Mouse (Mus musculus): ENCODE data around the gene Fra10ac1. TPM values are rescaled to one million over a fixed set of nuclear protein-coding genes. Genes with fewer than 3 reads are reported as not detected.

Fra10ac1 gene
- polyA plus RNA-seq, 1 experiment from 2014 or later, result 39.9 TPM

- H3K27me3 ChIP-seq, result no peaks in the 10 kb centered on the region
- WGBS, result 79% methylated on average over 8 of the region's 8 CpGs
Observed at GRCm38 (mm10) chr19:38249627-38250026, 25.7 kb upstream of the Fra10ac1 start.

DNA sequence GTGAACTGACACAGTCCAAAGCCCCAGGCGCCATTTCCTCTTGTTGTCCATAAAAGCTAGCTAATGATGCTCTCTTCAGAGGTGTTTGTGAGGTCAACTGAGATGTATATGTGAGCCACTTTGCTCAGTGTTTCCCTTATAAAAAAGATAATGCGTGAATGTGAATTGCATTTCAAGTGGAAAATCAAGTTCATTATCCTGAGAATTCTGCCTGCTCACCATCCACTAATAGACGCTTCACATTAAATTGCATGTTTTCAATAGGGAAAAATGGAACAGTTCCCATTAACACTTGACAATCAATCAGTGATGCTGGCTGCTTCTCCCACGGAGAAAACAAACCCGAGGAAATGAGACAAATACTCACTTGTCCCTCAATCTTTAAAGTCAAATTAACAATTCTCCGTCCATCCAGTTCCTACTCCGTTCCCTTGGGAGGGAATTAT, 22.2 kb upstream of the Fra10ac1 start:
- no peaks in the 10 kb centered on the region for H3K9me3 ChIP-seq
- H3K4me2 ChIP-seq, result no peak overlapping the region
- 38% methylated on average over 7 of the region's 7 CpGs for WGBS
- no peak overlapping the region for H3K9ac ChIP-seq
- H3K36me3 ChIP-seq, result no peaks in the 10 kb centered on the region
- no peak overlapping the region for H3K4me3 ChIP-seq
- no peaks in the 10 kb centered on the region for H3K27me3 ChIP-seq
- peak; percentile 36; the same call in 1 of the 2 replicates for ATAC-seq (ENCODE audit: low FRiP score, low read depth)
- peak overlapping the region; percentile 77 for H3K27ac ChIP-seq (replicated peaks)
- H3K4me1 ChIP-seq (replicated peaks), result peaks cover 26% of the 10 kb centered on the region

More at GRCm38 (mm10) chr19:38249627-38250026, 25.7 kb upstream of the Fra10ac1 start:
- Histone ChIP-seq H3K9ac (no peak overlapping the region), H3K4me3 (no peak overlapping the region), H3K4me1 (replicated peaks) (peaks cover 22% of the 10 kb centered on the region), H3K36me3 (no peaks in the 10 kb centered on the region), H3K27ac (replicated peaks) (no peak overlapping the region), H3K9me3 (no peaks in the 10 kb centered on the region), H3K4me2 (no peak overlapping the region)
- no peak for ATAC-seq (ENCODE audit: low FRiP score, low read depth)

DNA sequence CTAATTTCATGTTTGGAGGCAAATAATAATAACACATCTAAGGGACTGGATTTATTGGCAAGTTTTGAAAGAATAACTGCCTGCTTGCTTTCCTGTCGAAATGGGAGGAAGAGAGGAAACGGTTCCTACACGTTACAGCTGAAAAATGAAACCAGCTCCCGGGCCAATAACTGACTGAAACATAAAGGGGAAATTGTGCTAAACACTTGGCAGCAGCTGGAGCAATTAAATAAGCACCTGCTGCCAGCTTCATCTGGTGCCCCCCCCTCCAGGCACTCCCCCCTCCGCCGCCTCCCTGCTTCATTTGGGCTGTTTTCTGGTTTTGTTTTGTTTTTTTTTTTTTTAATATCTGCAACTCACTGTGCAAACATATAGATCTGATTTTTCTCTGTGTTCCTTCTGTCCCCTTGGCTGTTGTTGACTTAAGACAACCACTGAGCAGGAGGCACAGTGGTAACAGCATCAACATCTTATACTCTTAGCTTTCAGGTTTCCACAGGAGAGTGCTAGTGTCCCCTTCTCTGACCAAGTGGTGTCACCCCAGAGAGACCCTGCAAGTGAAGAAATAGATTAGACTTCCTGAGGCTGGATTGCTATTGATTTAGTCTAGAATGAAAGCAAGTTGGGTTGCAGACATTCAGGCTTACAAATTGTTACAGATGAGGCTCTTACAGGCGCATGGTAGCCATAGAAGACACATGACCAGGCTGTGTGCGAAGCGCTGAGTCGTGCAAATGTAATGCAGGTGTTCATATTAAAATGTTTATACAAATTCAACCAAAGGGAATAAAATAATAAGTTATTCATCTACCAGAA, 21.6 kb upstream of the Fra10ac1 start:
- H3K9ac ChIP-seq, result no peak overlapping the region
- peak overlapping the region; percentile 77 for H3K27ac ChIP-seq (replicated peaks)
- H3K4me3 ChIP-seq, result no peak overlapping the region
- H3K4me2 ChIP-seq, result peak overlapping the region; percentile 14
- H3K36me3 ChIP-seq, result no peaks in the 10 kb centered on the region
- no peaks in the 10 kb centered on the region for H3K9me3 ChIP-seq
- 43% methylated on average over 10 of the region's 10 CpGs for WGBS
- peak; percentile 55; the same call in 1 of the 2 replicates for ATAC-seq (ENCODE audit: low FRiP score, low read depth)
- H3K27me3 ChIP-seq, result no peaks in the 10 kb centered on the region
- peaks cover 26% of the 10 kb centered on the region for H3K4me1 ChIP-seq (replicated peaks)

DNA sequence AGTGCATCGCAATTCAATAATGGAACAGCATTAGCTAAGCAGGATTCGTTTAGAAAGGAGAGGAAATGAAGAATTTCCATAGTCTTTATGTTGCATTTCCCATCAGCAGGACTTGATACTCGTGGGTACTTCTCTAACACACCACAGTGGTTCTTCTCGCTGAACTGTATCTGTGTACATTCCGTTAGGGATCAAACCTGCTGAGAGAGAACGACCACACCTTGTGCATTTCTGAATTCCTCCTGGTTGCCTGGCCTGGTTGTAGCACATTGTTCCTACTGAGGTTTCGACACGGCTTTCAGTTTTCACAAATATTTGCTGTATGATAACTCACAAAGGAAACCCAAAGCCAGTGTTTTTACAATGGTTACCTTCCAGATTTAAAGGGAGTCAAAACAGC, 20.8 kb upstream of the Fra10ac1 start:
- Histone ChIP-seq H3K4me2 (no peak overlapping the region), H3K4me1 (replicated peaks) (peaks cover 26% of the 10 kb centered on the region), H3K27me3 (no peaks in the 10 kb centered on the region), H3K27ac (replicated peaks) (peak overlapping the region; percentile 77), H3K36me3 (no peaks in the 10 kb centered on the region), H3K9me3 (no peaks in the 10 kb centered on the region), H3K4me3 (no peak overlapping the region), H3K9ac (no peak overlapping the region)
- ATAC-seq (ENCODE audit: low FRiP score, low read depth), result no peak
- 63% methylated on average over 8 of the region's 8 CpGs for WGBS

DNA sequence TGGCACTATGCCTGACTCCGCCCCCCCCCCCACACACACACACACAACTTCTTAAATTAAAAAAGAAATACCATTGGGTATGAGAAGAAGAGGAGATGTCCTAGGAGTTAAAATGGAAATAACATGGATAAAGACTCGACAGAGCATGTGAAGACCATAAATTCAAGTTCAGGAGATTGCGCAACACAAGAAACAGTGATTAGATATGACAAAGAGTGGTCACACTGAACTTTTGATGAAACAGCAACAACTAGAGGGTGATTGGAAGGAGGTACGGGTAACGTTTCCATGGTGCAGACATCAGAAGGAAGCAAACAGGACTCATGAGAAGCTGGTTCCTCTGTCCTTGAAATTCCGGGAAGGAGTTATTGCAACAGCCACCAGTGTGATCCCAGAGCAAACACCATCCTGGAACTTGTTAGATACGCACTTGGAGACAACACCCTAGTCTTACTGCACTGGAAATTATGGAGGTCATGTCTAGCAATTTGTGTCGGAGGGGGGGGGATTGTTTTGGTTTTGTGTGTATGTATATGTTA, 18.4 kb upstream of the Fra10ac1 start:
- H3K4me1 ChIP-seq (replicated peaks), result peaks cover 38% of the 10 kb centered on the region
- WGBS, result 90% methylated on average over 8 of the region's 8 CpGs
- H3K9ac ChIP-seq, result no peak overlapping the region
- H3K27me3 ChIP-seq, result no peaks in the 10 kb centered on the region
- no peak for ATAC-seq (ENCODE audit: low FRiP score, low read depth)
- H3K4me2 ChIP-seq, result no peak overlapping the region
- H3K4me3 ChIP-seq, result no peak overlapping the region
- no peaks in the 10 kb centered on the region for H3K36me3 ChIP-seq
- H3K27ac ChIP-seq (replicated peaks), result no peak overlapping the region
- no peaks in the 10 kb centered on the region for H3K9me3 ChIP-seq

- H3K9me3 ChIP-seq, result no peaks in the 10 kb centered on the region
- H3K9ac ChIP-seq, result no peak overlapping the region
- no peaks in the 10 kb centered on the region for H3K27me3 ChIP-seq
- H3K4me2 ChIP-seq, result no peak overlapping the region; the same call in 1 of the 2 replicates
- H3K36me3 ChIP-seq, result no peaks in the 10 kb centered on the region
- ATAC-seq (ENCODE audit: low FRiP score, low read depth), result peak; percentile 76
- 45% methylated on average over 12 of the region's 12 CpGs for WGBS
- peaks cover 12% of the 10 kb centered on the region for H3K4me1 ChIP-seq (replicated peaks)
- no peak overlapping the region for H3K4me3 ChIP-seq
- peak overlapping the region; percentile 74; the same call in 1 of the 2 replicates for H3K27ac ChIP-seq (replicated peaks)
Observed at GRCm38 (mm10) chr19:38238213-38238951, 14.4 kb upstream of the Fra10ac1 start.

- H3K27ac ChIP-seq (replicated peaks), result peak overlapping the region; percentile 74; the same call in 1 of the 2 replicates
- no peaks in the 10 kb centered on the region for H3K36me3 ChIP-seq
- H3K4me1 ChIP-seq (replicated peaks), result peaks cover 12% of the 10 kb centered on the region
- no peak overlapping the region for H3K4me3 ChIP-seq
- WGBS, result 59% methylated on average over 3 of the region's 3 CpGs
- H3K4me2 ChIP-seq, result no peak overlapping the region
- no peaks in the 10 kb centered on the region for H3K27me3 ChIP-seq
- H3K9me3 ChIP-seq, result no peaks in the 10 kb centered on the region
- H3K9ac ChIP-seq, result no peak overlapping the region
- peak; percentile 65 for ATAC-seq (ENCODE audit: low FRiP score, low read depth)
Observed at GRCm38 (mm10) chr19:38237834-38238212, 13.9 kb upstream of the Fra10ac1 start.

DNA sequence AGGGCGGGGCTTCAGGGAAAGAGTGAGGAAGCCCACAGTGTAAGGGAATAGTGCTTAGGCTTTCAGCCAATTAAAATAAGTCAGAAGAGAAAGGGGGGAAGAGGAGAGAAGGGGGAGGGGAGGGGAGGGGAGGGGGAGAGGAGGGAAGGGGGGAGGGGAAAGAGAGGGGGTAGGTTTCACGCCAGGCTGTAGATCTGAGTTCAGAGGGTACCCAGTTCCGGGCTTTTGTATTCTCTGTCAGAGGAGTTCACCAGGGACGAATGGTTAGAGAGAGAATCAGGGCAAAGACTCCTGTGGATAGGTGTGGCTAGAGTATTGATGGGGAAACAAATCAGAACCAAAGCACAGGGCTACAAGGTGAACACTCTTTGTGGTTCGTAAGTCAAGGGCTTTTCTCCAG, 12.6 kb upstream of the Fra10ac1 start:
- no peaks in the 10 kb centered on the region for H3K27me3 ChIP-seq
- H3K9ac ChIP-seq, result no peak overlapping the region
- H3K27ac ChIP-seq (replicated peaks), result no peak overlapping the region
- peaks cover 12% of the 10 kb centered on the region for H3K4me1 ChIP-seq (replicated peaks)
- no peak overlapping the region for H3K4me3 ChIP-seq
- no peak for ATAC-seq (ENCODE audit: low FRiP score, low read depth)
- H3K36me3 ChIP-seq, result no peaks in the 10 kb centered on the region
- no peak overlapping the region for H3K4me2 ChIP-seq
- no peaks in the 10 kb centered on the region for H3K9me3 ChIP-seq
- 63% methylated on average over 5 of the region's 5 CpGs for WGBS

GRCm38 (mm10) chr19:38232516-38232915, 8.6 kb upstream of the Fra10ac1 start:
- WGBS, result 12% methylated on average over 4 of the region's 4 CpGs
- no peak for ATAC-seq (ENCODE audit: low FRiP score, low read depth)
- H3K27me3 ChIP-seq, result no peaks in the 10 kb centered on the region

GRCm38 (mm10) chr19:38232087-38232486, 8.1 kb upstream of the Fra10ac1 start:
- ATAC-seq (ENCODE audit: low FRiP score, low read depth), result no peak
- no peaks in the 10 kb centered on the region for H3K4me1 ChIP-seq (replicated peaks)
- WGBS, result 40% methylated on average over 8 of the region's 8 CpGs

More at GRCm38 (mm10) chr19:38232516-38232915, 8.6 kb upstream of the Fra10ac1 start:
- Histone ChIP-seq H3K4me2 (no peak overlapping the region), H3K4me1 (replicated peaks) (no peaks in the 10 kb centered on the region), H3K4me3 (no peak overlapping the region), H3K9ac (no peak overlapping the region), H3K9me3 (no peaks in the 10 kb centered on the region), H3K27ac (replicated peaks) (no peak overlapping the region), H3K36me3 (no peaks in the 10 kb centered on the region)

DNA sequence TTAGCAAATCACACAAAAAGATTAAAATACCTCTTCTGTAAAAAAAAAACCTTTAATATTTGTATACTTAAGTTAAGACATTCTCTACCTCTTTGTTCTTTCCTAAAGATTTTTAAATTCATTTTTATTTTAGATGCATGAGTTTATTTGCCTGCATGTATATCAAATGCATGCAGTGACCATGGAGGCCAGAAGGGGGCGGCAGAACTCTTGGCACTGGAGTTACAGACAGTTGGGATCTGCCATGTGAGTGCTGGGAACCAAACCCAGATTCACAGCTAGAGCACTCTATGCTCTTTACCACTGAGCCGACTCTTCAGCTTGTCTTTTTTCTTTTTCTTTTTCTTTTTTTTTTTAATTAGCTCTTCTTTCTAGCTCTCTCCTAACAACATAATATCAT, 4.7 kb upstream of the Fra10ac1 start:
- WGBS, result 52% methylated on average over 2 of the region's 2 CpGs
- Histone ChIP-seq H3K9me3 (no peaks in the 10 kb centered on the region), H3K4me1 (replicated peaks) (peaks cover 3% of the 10 kb centered on the region), H3K27me3 (no peaks in the 10 kb centered on the region), H3K4me3 (no peak overlapping the region), H3K4me2 (no peak overlapping the region), H3K36me3 (no peaks in the 10 kb centered on the region), H3K27ac (replicated peaks) (no peak overlapping the region), H3K9ac (no peak overlapping the region)
- no peak for ATAC-seq (ENCODE audit: low FRiP score, low read depth)

More at GRCm38 (mm10) chr19:38232087-38232486, 8.1 kb upstream of the Fra10ac1 start:
- Histone ChIP-seq H3K4me3 (no peak overlapping the region), H3K9ac (no peak overlapping the region), H3K27ac (replicated peaks) (no peak overlapping the region), H3K4me2 (no peak overlapping the region), H3K27me3 (no peaks in the 10 kb centered on the region), H3K36me3 (no peaks in the 10 kb centered on the region), H3K9me3 (no peaks in the 10 kb centered on the region)

DNA sequence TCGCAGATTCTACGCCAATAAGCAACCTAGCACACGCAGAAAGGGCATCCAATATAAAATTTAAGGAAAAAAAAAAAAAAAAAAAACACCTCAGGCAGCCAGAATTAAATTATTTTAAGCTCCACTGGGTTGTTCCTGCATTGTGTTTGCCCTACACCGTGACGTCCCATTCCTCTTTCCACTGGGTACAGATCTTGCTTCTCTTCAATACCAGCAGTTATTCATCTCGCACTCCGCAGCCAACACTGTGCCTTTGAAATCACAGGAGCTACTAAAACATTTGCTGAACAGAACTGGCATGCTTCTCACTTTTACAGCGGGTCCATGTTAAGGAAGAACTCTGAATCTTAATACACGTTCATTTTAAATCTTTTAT, 717 bp upstream of the Fra10ac1 start:
- 5% methylated on average over 9 of the region's 9 CpGs for WGBS
- Histone ChIP-seq H3K27ac (replicated peaks) (peak overlapping the region; percentile 93), H3K4me3 (peak overlapping the region; percentile 51), H3K4me1 (replicated peaks) (peaks cover 12% of the 10 kb centered on the region), H3K4me2 (peak overlapping the region; percentile 70), H3K36me3 (no peaks in the 10 kb centered on the region), H3K27me3 (no peaks in the 10 kb centered on the region), H3K9me3 (no peaks in the 10 kb centered on the region), H3K9ac (peak overlapping the region; percentile 50)
- ATAC-seq (ENCODE audit: low FRiP score, low read depth), result peak; percentile 54; the same call in 1 of the 2 replicates
